Mouse (Mus musculus) telencephalon, adult 2 months (tissue): ENCODE results near the gene Cog4.
"Not testable (repeated sequence)": the region's sequence is repeated elsewhere in the genome, so short reads cannot be mapped to it uniquely, and the experiment has no call there.

Experiments
- DNase-seq: peaks from one replicate; pipeline ENCODE4 v3.0.0-alpha.2; 2011; ENCODE audit warnings: low read depth, low spot score

Gene Cog4

DNA sequence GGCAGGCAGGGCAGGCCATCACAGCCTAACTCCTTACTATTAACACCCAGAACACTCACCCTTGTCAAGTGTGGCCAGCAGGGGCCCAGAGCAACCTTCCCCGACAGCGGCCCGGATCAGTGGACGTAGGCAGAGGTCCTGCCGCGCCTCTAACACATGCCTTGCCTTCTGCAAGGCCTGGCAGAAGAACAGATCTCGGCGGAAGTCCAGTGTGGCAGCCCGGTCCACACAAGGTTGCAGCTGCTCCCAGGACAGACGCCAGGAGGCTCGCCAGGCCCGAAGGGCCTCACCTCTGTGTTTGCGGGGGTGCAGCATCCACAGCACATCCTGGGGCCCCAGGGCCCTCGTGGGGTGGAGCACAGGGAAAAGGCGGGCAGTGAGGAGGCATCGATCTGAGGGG, 42.5 kb downstream of the Cog4 start:
- no peak for DNase-seq

DNA sequence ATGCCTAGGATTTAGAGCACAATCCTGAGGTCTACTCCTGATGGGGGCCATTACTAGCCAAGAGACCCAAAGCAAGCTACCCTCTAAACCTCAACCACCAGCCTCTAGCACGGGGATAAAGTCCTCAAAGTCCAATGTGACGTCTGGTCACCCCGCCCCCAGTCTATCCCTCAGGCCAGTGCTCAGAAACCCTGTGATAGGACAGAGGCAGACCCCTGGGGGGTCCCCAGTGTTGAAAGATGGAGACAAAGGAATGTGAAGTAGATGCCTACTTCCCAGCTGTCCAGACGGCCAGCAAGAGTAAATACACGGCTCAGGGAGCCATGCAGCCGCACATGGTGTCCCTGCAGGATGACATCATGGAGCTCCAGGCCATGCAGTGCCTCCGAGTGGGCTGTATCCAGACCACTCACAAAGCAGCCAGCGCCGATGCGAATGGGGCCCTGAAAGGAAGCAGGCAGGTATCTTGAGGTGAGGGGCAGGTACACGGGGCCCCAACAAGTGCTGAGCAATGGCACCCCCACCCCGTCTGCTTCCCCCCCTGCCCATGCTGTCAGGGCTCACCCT, 43.6 kb downstream of the Cog4 start:
- no peak for DNase-seq

DNA sequence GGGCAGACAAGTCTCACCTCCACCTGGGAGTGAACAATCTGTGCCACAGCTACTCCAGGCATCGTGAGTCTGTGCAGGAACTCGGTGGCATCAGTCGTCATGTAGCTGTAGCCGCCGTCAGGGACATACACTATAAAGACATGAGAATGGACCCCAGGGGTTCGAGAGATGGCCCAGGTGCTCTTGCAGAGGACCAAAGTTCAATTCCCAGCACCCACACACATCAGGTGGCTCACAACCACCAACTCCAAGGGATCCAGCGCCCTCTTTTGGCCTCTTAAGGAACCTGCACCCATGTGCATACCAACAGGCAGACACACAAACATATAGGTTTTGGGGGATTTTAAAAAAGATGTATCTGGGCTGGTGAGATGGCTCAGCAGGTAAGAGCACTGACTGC, 45.6 kb downstream of the Cog4 start:
- no peak for DNase-seq

DNA sequence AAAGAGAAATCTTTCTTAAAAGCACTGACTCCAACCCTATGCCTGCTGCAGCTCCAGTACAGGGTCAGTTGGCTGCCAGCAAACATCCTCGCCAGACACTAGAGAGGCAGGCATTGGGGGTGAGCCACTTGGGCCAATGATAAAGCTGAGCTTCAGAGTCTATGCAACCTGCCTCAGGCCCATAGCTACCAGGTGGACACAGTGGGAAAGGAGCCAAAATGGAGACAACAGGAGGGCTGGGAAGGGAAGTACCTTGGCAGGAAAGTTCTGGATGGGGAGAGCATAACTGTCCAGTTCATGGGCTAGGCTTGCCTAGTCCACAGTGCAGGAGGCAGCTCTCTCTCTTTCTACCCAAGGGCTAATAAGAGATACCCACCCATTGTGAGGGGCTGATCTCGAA, 46.5 kb downstream of the Cog4 start:
- DNase-seq: no peak

DNA sequence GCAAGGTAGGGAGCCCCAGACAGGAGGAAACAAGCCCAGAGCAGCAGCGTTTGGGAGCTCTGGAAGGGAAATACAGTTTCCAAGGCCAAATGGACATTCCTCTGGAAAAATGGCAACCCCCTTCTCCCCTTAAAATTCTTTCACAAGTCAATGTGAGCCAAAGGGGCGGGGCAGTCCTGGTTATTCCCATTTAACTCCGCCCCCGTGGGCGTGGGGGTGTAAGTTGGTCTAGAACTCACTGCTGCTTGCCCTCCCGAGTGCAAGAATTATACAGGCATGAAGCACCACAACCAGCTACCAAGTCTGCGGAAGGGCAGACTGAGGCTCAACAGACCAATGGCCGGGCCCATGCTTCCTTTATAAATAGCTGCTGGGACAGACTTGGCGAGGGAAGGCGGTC, 48.5 kb downstream of the Cog4 start:
- DNase-seq: no peak

DNA sequence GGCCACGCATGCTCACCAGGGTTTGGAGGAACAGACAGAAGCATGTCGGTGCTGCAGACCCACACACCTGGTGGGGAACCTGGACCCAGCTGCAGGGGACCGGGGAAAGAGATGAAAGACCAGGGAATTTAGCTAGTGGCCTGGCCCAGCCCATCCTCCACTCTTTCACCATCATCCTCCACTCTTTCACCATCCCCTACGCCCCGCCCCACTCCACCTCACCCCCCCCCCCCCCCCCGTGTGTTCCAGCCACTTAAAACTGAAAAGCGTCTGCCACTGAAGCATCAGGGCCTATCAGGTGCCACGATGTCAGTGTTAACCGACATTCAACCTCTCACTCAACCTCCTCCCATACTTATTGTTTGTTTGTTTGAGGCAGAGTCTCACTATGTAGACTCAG, 48.9 kb downstream of the Cog4 start:
- no peak for DNase-seq

DNA sequence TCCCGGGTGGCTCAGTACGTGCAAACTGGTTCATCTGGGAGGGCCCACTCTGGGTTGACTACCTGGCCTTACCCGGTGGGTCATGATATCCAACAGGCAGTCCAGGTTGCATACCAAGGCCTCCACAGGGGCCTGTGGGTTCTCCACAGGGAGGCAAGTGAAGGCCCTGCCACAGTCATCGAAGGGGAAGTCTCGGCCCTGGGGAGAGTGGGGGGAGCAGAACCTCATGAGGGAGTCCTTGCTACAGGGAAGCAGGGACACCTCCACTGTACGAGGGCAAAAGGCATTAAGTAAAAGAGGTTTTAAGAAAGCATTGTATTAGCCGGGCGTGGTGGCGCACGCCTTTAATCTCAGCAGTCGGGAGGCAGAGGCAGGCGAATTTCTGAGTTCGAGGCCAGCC, 49.4 kb downstream of the Cog4 start:
- DNase-seq: no peak

DNA sequence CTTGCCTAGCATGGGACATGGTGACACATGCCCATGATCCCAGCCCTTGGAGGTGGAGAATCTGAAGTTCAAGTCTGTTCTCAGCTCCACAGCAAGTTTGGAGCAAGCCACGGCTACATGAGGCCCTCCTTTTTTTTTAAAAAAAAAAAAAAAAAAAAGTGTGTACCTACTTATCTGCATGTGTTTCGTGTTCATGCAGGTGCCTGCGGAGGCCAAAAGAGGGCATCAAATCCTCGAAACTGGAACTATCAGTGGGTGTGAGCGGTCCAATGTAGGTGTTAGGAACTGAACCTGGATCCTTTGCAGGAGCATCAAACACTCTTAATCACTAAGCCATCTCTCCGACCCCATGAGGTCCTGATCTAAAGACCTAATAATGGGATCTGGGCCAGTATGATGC, 51.1 kb downstream of the Cog4 start:
- no peak for DNase-seq

DNA sequence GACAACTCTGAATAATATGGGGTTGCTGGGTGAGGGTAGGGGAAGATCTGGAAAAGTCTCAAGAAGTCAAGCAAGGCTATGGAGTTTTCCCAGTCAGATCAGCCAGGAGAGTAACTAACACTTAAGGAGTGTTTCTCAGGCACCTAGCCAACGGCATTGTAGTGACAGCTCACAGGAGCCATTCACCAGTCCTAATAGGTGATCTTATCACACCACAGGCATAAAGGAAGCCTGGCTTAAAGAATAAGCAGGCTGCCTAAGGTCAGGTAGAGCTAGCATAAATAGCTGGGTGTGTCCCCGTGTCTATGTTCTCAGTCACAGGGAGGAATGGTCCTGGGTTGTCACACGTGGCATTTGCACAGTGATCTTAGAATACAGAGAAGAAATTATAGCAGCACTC, 54.7 kb downstream of the Cog4 start:
- no peak for DNase-seq

DNA sequence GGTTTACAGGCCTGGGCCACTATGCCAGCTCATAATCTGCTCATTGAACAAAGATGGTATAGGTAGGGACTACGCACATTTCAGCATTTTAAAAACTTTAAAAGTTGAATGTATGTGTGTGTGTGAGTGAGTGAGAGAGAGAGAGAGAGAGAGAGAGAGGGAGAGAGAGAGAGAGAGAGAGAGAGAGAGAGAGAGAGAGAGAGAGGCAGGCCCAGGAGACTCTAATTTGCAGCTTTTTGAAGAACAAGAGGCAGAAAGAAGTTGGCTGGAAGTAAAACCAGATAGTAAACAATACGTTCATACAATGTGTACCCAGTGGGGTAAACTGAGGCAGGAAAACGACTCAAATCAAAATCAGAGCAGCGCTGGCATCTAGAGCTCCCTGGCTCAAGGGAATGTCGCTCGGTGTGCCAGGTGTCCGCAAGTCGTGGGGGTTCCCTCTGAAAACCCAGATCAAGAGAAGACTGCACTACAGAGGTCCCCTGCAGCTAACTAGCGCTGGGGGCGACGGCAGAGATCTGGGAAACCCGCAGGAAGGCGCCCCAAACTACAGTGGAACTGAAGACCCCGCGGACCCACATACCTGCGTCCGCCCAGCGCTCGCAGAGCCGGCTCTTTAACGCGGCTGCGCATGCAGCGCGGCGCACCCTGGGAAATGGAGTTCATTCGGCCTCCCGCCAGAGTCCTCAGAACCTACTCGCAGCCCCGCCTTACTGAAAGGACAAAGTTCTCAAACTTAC, 55.6 kb downstream of the Cog4 start, which contains the start of gene Fuk:
Gene Fuk, minus strand, starts transcription at position 650 of the 740 bp plus-strand sequence.
- DNase-seq: peak; percentile 67

DNA sequence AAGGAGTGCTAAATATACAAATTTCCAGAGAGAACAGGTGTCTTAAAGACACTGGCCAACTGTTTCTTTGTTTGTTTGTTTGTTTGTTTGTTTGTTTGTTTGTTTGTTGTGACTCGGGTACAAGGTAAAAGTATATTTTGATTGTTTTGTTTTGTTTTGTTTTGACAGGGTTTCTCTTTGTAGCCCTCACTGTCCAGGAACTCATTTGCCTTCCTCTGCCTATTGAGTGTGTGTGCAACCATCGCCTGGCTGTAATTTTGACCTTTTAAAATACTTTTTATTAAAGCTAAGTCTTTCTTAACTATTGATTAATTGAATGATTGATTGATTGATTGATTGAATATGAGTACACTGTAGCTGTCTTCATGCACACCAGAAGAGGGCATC, 56.2 kb downstream of the Cog4 start:
- DNase-seq: no peak

DNA sequence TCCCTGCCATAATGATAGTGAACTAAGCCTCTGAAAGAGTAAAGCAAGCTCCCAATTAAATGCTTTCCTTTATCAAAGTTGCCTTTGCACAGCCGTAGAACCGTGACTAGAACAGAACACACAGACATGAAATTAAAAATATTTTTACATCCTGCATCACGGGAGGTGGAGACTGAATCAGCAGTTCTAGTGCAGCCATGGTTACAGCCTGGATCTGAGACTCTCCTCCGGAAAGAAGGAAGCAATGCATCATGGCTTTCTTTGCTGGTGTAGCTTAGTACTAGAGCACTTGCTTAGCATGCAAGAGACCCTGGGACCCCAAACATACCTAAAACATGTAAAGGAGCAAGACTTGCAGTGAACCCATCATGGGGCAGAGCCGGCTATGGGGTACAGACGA, 59.0 kb downstream of the Cog4 start:
- no peak for DNase-seq

DNA sequence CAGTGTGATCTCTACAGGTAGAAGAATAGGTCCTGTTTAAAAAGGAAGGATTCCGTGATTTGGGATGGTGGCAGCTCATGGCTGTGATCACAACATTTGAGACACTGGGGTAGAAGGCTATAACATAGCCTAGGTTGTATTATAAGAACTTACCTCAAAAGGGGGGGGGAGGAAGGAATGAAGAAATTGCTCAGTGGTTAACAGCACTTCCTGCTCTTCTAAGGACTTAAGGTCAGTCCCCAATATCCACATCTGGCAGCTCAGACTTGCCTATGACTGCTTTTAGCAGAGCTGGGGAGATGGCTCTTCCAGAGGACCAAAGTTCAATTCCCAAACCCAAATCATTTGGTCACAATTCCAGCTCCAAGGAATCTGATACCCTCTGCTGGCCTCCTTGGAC, 60.3 kb downstream of the Cog4 start:
- no peak for DNase-seq

DNA sequence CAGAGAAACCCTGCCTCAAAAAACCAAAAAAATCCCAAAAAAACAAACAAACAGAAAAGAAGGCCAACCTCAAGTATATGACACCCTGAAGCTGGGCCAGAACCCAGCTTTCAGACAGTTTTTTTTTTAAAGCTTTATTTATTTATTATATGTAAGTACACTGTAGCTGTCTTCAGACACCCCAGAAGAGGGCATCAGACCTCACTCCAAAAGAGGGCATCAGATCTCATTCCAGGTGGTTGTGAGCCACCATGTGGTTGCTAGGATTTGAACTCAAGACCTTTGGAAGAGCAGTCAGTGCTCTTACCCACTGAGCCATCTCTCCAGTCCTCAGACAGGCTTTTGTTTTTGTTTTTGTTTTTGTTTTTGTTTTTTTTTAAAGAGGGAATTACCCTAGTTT, 63.5 kb downstream of the Cog4 start:
- DNase-seq: not testable (repeated sequence)

DNA sequence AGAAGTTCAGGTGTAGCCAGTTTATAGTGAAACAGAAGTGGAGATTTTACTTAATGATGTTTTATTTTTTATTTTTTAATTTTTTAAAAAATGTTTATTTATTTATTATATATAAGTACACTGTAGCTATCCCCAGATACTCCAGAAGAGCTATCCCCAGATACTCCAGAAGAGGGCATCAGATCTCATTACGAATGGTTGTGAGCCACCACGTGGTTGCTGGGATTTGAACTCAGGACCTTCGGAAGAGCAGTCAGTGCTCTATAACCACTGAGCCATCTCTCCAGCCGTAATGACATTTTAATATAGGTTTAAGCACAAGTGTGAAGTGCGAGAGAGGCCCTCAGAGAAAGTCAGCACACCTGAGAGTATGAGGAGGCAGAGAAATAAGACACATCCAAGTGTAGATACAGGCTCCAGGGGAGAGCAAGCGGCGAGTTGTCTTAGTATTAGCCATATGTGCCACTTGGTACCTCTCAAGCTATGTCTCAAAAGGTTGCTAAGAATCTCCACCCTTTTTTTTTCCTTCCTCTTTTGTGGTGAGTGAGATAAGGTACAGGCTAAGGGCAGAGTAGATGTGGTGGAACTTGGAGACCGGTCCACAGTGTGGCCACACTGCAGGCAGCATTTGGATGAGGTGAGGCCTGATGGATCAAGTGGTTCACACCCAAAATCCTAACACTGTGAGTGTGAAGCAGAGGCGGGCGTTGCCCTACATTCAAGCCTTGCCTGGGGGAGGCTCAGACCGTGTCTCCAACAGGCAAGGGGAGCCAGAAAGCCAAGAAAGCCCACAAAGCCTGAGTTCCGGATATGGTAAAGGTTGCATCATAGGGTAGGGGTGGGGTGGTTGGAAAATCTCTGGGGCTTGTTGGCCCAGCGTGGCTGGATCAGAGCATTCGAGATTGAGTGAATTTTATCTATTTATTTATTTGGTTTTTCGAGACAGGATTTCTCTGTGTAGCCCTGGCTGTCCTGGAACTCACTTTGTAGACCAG, 65.5 kb downstream of the Cog4 start:
- no peak for DNase-seq

DNA sequence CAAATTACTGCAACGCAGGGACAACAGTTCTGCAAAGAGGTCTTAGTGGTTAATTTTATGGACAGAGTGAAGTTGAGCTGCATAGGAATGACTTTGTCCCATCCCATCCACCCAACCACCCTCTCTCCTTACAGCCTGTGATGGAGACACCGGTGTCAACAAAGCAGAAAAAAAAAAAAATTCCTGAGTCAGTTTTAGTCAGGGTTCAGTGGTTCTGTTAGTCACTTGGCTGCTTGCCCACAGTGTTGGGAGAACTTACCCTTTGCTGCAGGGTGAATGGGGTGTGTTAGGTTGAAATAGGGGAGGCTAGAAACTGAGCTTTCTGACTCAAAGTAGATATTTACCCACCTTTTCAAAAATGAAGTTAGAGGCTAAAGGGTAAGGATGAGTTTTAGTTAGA, 71.0 kb downstream of the Cog4 start:
- DNase-seq: no peak

DNA sequence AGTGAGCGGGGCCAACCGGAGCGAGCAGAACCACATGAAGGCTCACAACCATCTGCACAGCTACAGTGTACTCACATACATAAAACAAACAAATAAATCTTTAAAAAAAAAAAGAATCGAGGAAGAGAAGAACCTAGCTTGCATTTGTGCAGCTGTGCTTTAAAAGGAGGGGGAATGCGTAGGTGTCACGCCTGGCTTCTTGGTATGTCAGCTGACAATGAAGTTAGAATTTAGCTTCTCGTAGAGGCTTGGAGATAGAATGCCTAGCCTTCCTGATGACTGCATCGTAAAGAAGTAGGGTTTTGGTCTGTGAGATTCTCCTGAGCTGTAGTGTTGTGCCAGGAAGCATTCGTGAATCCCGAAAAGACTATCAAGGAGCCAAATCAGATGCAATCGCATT, 71.6 kb downstream of the Cog4 start:
- DNase-seq: no peak

DNA sequence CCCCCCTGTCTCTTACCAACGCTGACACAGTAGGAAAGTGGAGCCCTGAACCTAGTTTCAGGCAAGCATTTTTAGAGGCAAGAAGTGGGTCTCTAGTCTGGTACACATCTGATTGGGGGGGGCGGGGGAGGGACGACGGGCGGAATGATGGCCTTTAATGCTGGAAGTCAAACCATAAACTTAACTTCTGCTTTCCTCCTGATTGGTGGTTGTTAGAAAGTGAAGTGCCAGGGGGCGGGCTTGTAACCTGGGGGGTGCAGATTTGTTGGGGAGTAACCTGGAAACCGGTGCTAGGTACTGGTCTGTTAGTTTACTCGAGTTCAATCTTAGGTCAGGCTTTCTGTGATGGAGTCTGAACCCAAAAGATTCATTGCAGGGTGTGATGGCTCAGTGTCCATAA, 72.1 kb downstream of the Cog4 start:
- DNase-seq: no peak

DNA sequence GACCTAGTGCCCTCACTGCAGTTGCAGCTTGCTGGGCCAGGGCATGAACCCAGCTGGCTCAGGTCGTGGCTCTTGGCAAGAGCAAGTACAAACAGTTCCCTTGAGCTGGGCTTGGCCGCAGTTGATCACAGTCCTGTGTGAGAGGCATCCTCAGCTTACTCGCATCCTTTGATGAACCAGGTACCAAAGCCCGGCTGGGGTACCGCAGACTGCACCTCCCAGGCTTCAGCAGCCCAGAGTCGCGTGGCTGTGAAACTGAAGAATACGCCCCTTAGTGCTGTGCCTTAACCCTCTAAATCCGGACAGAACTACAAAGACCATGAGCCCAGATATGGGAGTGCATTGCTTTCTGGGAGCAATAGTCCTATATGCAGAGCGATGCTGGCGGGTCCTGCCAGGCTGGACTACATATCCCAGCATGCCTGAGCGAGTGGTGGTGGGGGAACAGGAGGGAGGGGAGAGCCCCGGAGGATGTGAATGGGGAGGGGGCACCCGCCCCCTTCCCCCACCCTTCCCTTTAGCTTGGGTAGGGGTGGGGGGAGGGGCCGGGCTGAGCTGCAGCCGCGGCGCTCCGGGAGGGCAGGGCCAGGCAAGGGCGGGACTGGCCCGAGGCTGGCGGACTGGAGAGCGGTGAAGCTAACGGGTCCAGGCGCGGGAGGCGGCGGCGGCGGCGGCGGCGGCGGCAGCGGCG, 73.1 kb downstream of the Cog4 start, which contains the start of gene St3gal2:
Gene St3gal2, plus strand, starts transcription at position 582 of the 691 bp plus-strand sequence.
- DNase-seq: peak; percentile 97

DNA sequence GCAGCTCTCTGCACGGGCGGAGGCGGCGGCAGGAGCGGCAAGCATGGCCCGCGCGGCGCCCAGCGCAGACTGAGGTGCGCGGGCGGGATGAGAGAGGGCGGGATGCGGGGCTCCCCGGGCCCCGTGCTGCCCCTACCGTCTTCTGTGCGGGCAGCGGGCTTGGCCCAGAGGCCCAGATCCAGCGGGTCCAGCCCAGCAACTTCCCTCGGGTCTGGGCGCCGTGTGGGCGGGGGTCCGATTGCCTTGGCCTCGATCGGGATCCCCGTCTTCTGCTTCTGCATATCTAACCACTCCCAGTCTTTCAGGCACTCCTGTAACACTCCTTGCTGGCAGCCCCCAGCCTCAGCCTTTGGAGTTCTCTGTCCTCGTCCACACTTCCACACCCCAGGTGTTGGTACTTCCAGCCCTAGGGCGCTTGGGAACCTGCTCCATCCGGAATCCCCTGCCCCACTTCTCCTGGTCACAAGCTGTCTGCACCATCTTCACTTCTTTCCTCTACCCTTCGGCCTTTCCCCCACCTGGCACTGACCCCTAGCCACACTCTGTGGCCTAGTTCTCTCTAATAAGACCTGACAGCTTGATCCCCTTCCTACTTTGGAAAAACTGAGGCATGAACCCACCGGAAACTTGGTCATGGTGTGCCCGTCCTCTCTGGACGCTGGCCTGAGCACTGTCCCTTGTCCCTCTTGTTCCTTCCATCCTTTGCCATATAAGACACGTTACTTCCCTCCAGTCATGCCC, 73.8 kb downstream of the Cog4 start:
- DNase-seq: no peak

DNA sequence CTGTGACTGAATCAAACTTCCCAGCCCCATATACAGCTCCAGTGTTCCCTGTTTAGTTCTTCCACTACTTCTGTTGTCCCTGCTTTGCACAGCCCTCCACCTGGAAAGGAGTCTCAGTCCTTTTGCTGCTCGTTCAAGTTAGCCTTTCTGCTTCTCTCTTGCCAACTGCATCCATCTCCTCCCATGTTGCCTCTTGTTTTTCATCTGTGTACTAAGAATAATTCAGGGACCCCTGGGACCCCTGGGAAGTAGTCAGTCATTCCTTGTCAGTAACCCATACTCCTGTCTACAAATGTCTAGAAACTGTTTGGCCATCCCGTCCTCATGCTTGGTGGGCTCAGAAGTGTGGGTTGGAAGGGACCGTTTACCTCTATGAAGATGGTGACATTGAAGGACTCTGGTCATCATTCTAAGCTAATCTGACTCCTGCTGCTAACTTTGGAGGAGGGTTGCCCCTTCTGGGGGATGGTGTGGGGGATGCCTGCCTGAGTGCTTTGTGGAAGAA, 74.4 kb downstream of the Cog4 start:
- no peak for DNase-seq
